25 mouse cellular contexts compared by ENCODE assay signal in genomic region chr15:7604847-7605246, GRCm38 (mm10).
"Had no signal": no experiment of that assay in that cellular context is flagged by ENCODE, and none has a peak within 500 bp of the region (broad histone marks: within the 10 kb centered on the region; RNA-seq: fewer than 3 reads in every experiment).

No protein-coding gene starts in this region.

- H3K4me3 ChIP-seq: gastrocnemius, adult 2 months; heart, embryonic 10.5 days; heart, embryonic 12.5 days; hindbrain, embryonic 10.5 days; hindbrain, embryonic 13.5 days; hindbrain, embryonic 15.5 days; limb, embryonic 10.5 days; limb, embryonic 12.5 days; liver, embryonic 13.5 days; liver, embryonic 15.5 days had no signal

- H3K9me3 ChIP-seq: heart, embryonic 10.5 days; heart, embryonic 12.5 days; hindbrain, embryonic 10.5 days; hindbrain, embryonic 13.5 days; hindbrain, embryonic 15.5 days; limb, embryonic 10.5 days; limb, embryonic 12.5 days; liver, embryonic 13.5 days; liver, embryonic 15.5 days had no signal

- H3K27ac ChIP-seq: gastrocnemius, adult 2 months; heart, embryonic 10.5 days; hindbrain, embryonic 10.5 days; hindbrain, embryonic 13.5 days; hindbrain, embryonic 15.5 days; hindbrain, postnatal 0 days; limb, embryonic 10.5 days; limb, embryonic 12.5 days; liver, embryonic 13.5 days; liver, embryonic 15.5 days had no signal

- DNase-seq: gastrocnemius, adult 2 months; gastrocnemius, postnatal 10 days; gastrocnemius, postnatal 25 days; heart, adult 18-20 months; heart, postnatal 10 days; heart, postnatal 4 days; kidney, adult 18-20 months; kidney, adult 8-10 months; kidney, postnatal 10 days; kidney, postnatal 25 days; kidney, postnatal 4 days; layer of hippocampus, adult 9-11 months; layer of hippocampus, postnatal 36 days; liver; liver, embryonic 13.5 days; liver, postnatal 0 days had no signal

- ATAC-seq: hindbrain, postnatal 0 days; liver, postnatal 0 days had no signal

- H3K36me3 ChIP-seq: heart, embryonic 10.5 days; heart, embryonic 12.5 days; hindbrain, embryonic 10.5 days; hindbrain, embryonic 13.5 days; hindbrain, embryonic 15.5 days; limb, embryonic 10.5 days; limb, embryonic 12.5 days; liver, embryonic 13.5 days; liver, embryonic 15.5 days had no signal

- H3K9ac ChIP-seq: heart, embryonic 12.5 days; hindbrain, embryonic 13.5 days; hindbrain, embryonic 15.5 days; limb, embryonic 12.5 days; liver, embryonic 13.5 days; liver, embryonic 15.5 days; liver, postnatal 0 days had no signal

- H3K4me1 ChIP-seq: heart, embryonic 10.5 days; heart, embryonic 12.5 days; hindbrain, embryonic 10.5 days; hindbrain, embryonic 13.5 days; hindbrain, embryonic 15.5 days; liver, embryonic 13.5 days; liver, embryonic 15.5 days had no signal

- H3K4me2 ChIP-seq: heart, embryonic 12.5 days; hindbrain, embryonic 13.5 days; hindbrain, embryonic 15.5 days; limb, embryonic 12.5 days; liver, embryonic 13.5 days; liver, embryonic 15.5 days had no signal

- H3K27me3 ChIP-seq: heart, embryonic 12.5 days; hindbrain, embryonic 13.5 days; hindbrain, embryonic 15.5 days; limb, embryonic 12.5 days; liver, embryonic 13.5 days; liver, embryonic 15.5 days had no signal
